Mouse (Mus musculus) lung, embryonic 14.5 days (tissue): ENCODE results near the gene Alx3. TPM values are rescaled to one million over a fixed set of nuclear protein-coding genes. Genes with fewer than 3 reads are reported as not detected.

Experiments
- ATAC-seq: fragments of 200-750 bp; cut with Nextera tagmentation; 2 replicates; pipeline ENCODE4 v1.8.0; 2017; ENCODE audit warnings: mild to moderate bottlenecking, moderate TSS enrichment, moderate library complexity; ENCODE audit not compliant: insufficient read depth
- DNase-seq: peaks from one replicate; pipeline ENCODE4 v3.0.0-alpha.2; 2015
- H3K27ac ChIP-seq: fragments of 300-500 bp; sonication (generic); 2 replicates; pipeline ENCODE4 v1.5.1; 2014; ENCODE audit warnings: low read depth, mild to moderate bottlenecking, moderate library complexity
- H3K27me3 ChIP-seq: fragments of 300-500 bp; sonication (generic); 2 replicates; pipeline ENCODE4 v1.6.1; 2014; ENCODE audit warnings: low read length, control low read depth; ENCODE audit not compliant: insufficient read depth
- H3K36me3 ChIP-seq: fragments of 300-500 bp; sonication (generic); 2 replicates; pipeline ENCODE4 v1.6.1; 2014; ENCODE audit warnings: control low read depth; ENCODE audit not compliant: insufficient read depth
- H3K4me1 ChIP-seq: fragments of 300-500 bp; sonication (generic); 2 replicates; pipeline ENCODE4 v1.6.1; 2014; ENCODE audit warnings: antibody characterized with exemption, control low read depth; ENCODE audit not compliant: insufficient read depth
- H3K4me2 ChIP-seq: fragments of 300-500 bp; sonication (generic); 2 replicates; pipeline ENCODE4 v1.6.1; 2014; ENCODE audit warnings: mild to moderate bottlenecking
- H3K4me3 ChIP-seq: fragments of 300-500 bp; sonication (generic); 2 replicates; pipeline ENCODE4 v1.5.1; 2014; ENCODE audit warnings: low read depth, low read length
- H3K9ac ChIP-seq: fragments of 300-500 bp; sonication (generic); 2 replicates; pipeline ENCODE4 v1.6.1; 2014
- H3K9me3 ChIP-seq: fragments of 300-500 bp; sonication (generic); 2 replicates; pipeline ENCODE4 v1.6.1; 2016; ENCODE audit warnings: low read depth, low read length, control low read depth
- CTCF ChIP-seq: IDR thresholded peaks from 2 replicates; pipeline ENCODE4 v1.5.1; 2016; ENCODE audit warnings: antibody characterized with exemption, low read depth
- WGBS: fragments of 180-500 bp; shearing (Covaris S2); extraction: QIAGEN DNeasy Blood & Tissue Kit; methylation state at CpG from one replicate; pipeline ENCODE4 v1.1.7; 2014; 5-methylcytosine and 5-hydroxymethylcytosine counted together
- polyA plus RNA-seq: library from polyadenylated mRNA; unstranded; fragments of >200 nt; fragmentation: Nextera tagmentation; extraction: Ambion mirVana; gene quantifications from 2 replicates; pipeline ENCODE4 v1.2.1, GENCODE M21; 2014

Gene Alx3
- polyA plus RNA-seq, 1 experiment from 2014 or later = not detected

- Histone ChIP-seq H3K27ac (no peak overlapping the region), H3K36me3 (no peaks in the 10 kb centered on the region), H3K9ac (no peak overlapping the region), H3K27me3 (no peaks in the 10 kb centered on the region), H3K4me2 (no peak overlapping the region), H3K4me3 (no peak overlapping the region), H3K9me3 (no peaks in the 10 kb centered on the region), H3K4me1 (no peaks in the 10 kb centered on the region; the same call in 1 of the 2 replicates)
- DNase-seq (peak; percentile 86), ATAC-seq (peak; percentile 84)
- TF ChIP-seq CTCF = peak; percentile 96
- 9% methylated on average over 3 of the region's 3 CpGs for WGBS
Measured at GRCm38 (mm10) chr3:107559183-107559582, 35.6 kb upstream of the Alx3 start.

- no peaks in the 10 kb centered on the region for H3K9me3 ChIP-seq
- TF ChIP-seq CTCF = no peak
- H3K4me1 ChIP-seq = no peaks in the 10 kb centered on the region; the same call in 1 of the 2 replicates
- H3K27me3 ChIP-seq = no peaks in the 10 kb centered on the region
- no peak for DNase-seq
- ATAC-seq = no peak
- 55% methylated on average over 2 of the region's 2 CpGs for WGBS
- H3K4me3 ChIP-seq = no peak overlapping the region
- H3K9ac ChIP-seq = no peak overlapping the region
- no peak overlapping the region for H3K4me2 ChIP-seq
- H3K27ac ChIP-seq = no peak overlapping the region
- no peaks in the 10 kb centered on the region for H3K36me3 ChIP-seq
Measured at GRCm38 (mm10) chr3:107562104-107562503, 32.7 kb upstream of the Alx3 start.

- TF ChIP-seq CTCF = no peak
- ATAC-seq = no peak
- WGBS = 75% methylated on average over 4 of the region's 4 CpGs
- H3K36me3 ChIP-seq = no peaks in the 10 kb centered on the region
- no peaks in the 10 kb centered on the region for H3K27me3 ChIP-seq
- no peak for DNase-seq
- no peaks in the 10 kb centered on the region for H3K9me3 ChIP-seq
- no peak overlapping the region for H3K4me3 ChIP-seq
- H3K27ac ChIP-seq = no peak overlapping the region
- H3K9ac ChIP-seq = no peak overlapping the region
- no peaks in the 10 kb centered on the region; the same call in 1 of the 2 replicates for H3K4me1 ChIP-seq
- H3K4me2 ChIP-seq = no peak overlapping the region
Measured at GRCm38 (mm10) chr3:107562591-107562990, 32.2 kb upstream of the Alx3 start.

- H3K36me3 ChIP-seq = no peaks in the 10 kb centered on the region
- no peak overlapping the region for H3K4me3 ChIP-seq
- H3K27ac ChIP-seq = no peak overlapping the region
- DNase-seq (no peak), ATAC-seq (no peak)
- no peaks in the 10 kb centered on the region for H3K27me3 ChIP-seq
- no peaks in the 10 kb centered on the region; the same call in 1 of the 2 replicates for H3K4me1 ChIP-seq
- WGBS = 24% methylated on average over 4 of the region's 4 CpGs
- no peak for TF ChIP-seq CTCF
- H3K4me2 ChIP-seq = no peak overlapping the region
- H3K9ac ChIP-seq = no peak overlapping the region
- H3K9me3 ChIP-seq = no peaks in the 10 kb centered on the region
Measured at GRCm38 (mm10) chr3:107563880-107564279, 31.0 kb upstream of the Alx3 start.

- H3K27ac ChIP-seq = no peak overlapping the region
- DNase-seq = no peak
- 10% methylated on average over 3 of the region's 3 CpGs for WGBS
- H3K4me1 ChIP-seq = no peaks in the 10 kb centered on the region
- H3K27me3 ChIP-seq = no peaks in the 10 kb centered on the region
- H3K4me3 ChIP-seq = no peak overlapping the region
- no peak overlapping the region for H3K4me2 ChIP-seq
- ATAC-seq = no peak
- no peak for TF ChIP-seq CTCF
- no peak overlapping the region for H3K9ac ChIP-seq
- H3K9me3 ChIP-seq = no peaks in the 10 kb centered on the region
- no peaks in the 10 kb centered on the region for H3K36me3 ChIP-seq
Measured at GRCm38 (mm10) chr3:107565331-107565730, 29.5 kb upstream of the Alx3 start.

- WGBS = 70% methylated on average over 7 of the region's 7 CpGs
- Histone ChIP-seq H3K4me1 (no peaks in the 10 kb centered on the region), H3K27me3 (no peaks in the 10 kb centered on the region), H3K9ac (no peak overlapping the region), H3K4me3 (no peak overlapping the region), H3K36me3 (no peaks in the 10 kb centered on the region), H3K27ac (no peak overlapping the region), H3K9me3 (no peaks in the 10 kb centered on the region), H3K4me2 (no peak overlapping the region)
- ATAC-seq (no peak), DNase-seq (no peak)
- no peak for TF ChIP-seq CTCF
Measured at GRCm38 (mm10) chr3:107567766-107568165, 27.1 kb upstream of the Alx3 start.

- 68% methylated on average over 4 of the region's 4 CpGs for WGBS
- ATAC-seq (no peak), DNase-seq (no peak)
- Histone ChIP-seq H3K27ac (no peak overlapping the region), H3K9me3 (no peaks in the 10 kb centered on the region), H3K9ac (no peak overlapping the region), H3K4me1 (no peaks in the 10 kb centered on the region), H3K27me3 (no peaks in the 10 kb centered on the region), H3K36me3 (no peaks in the 10 kb centered on the region), H3K4me2 (no peak overlapping the region), H3K4me3 (no peak overlapping the region)
- TF ChIP-seq CTCF = no peak
Measured at GRCm38 (mm10) chr3:107568721-107569120, 26.1 kb upstream of the Alx3 start.

- WGBS = 53% methylated on average over 2 of the region's 2 CpGs
- no peak overlapping the region for H3K9ac ChIP-seq
- ATAC-seq (no peak), DNase-seq (peak; percentile 50)
- no peaks in the 10 kb centered on the region for H3K27me3 ChIP-seq
- no peaks in the 10 kb centered on the region for H3K4me1 ChIP-seq
- TF ChIP-seq CTCF = peak; percentile 58
- no peak overlapping the region for H3K4me3 ChIP-seq
- H3K27ac ChIP-seq = no peak overlapping the region
- no peak overlapping the region for H3K4me2 ChIP-seq
- no peaks in the 10 kb centered on the region for H3K9me3 ChIP-seq
- H3K36me3 ChIP-seq = no peaks in the 10 kb centered on the region
Measured at GRCm38 (mm10) chr3:107571205-107571604, 23.6 kb upstream of the Alx3 start.
